Mouse (Mus musculus) olfactory bulb, adult 2 months (tissue): ENCODE data around the gene Orc3.

Source experiments
- CTCF ChIP-seq: fragments of 200-500 bp; IDR thresholded peaks from 2 replicates; pipeline ENCODE4 v1.5.1; 2012; ENCODE audit warnings: low read depth, mild to moderate bottlenecking, low read length, moderate library complexity; ENCODE audit not compliant: insufficient read depth
- POLR2A ChIP-seq: fragments of 200-500 bp; IDR thresholded peaks from 2 replicates; pipeline ENCODE4 v1.6.1; 2012; ENCODE audit warnings: mild to moderate bottlenecking, low read depth, low read length, moderate library complexity; ENCODE audit not compliant: insufficient read depth

GRCm38 (mm10) chr4:34613571-34614145 is 1.1 kb downstream of the Orc3 start:
- TF ChIP-seq CTCF (no peak), POLR2A (no peak)
